Mouse (Mus musculus) C2C12 (cell line): ENCODE measurements at regions not wholly inside any gene's neighbourhood (a gene's known extent, or its start where the extent isn't known, plus 50 kb on each side); places are given as distances from the start of the nearest gene placed in this dataset.

ENCODE experiments used
- H3K27me3 ChIP-seq: one replicate; pipeline ENCODE4 v1.6.1; 2011; ENCODE audit not compliant: control insufficient read depth, insufficient read depth, insufficient read length
- H3K36me3 ChIP-seq: one replicate; pipeline ENCODE4 v1.6.1; 2011; ENCODE audit not compliant: control insufficient read depth, insufficient read depth
- H3K4me3 ChIP-seq: one replicate; pipeline ENCODE4 v1.5.1; 2011; ENCODE audit warnings: mild to moderate bottlenecking, control low read depth; ENCODE audit not compliant: poor library complexity, insufficient read depth, severe bottlenecking
- H3K79me2 ChIP-seq: one replicate; pipeline ENCODE4 v1.6.1; 2011; ENCODE audit not compliant: control insufficient read depth, insufficient read depth
- H3K79me3 ChIP-seq: one replicate; pipeline ENCODE4 v1.6.1; 2011; ENCODE audit warnings: low read depth, control low read depth
- H3ac ChIP-seq: one replicate; pipeline ENCODE3; 2011; ENCODE audit warnings: low read depth; ENCODE audit not compliant: control insufficient read depth, insufficient read length
- CEBPB ChIP-seq: IDR thresholded peaks from one replicate; pipeline ENCODE4 v1.6.1; 2011; ENCODE audit warnings: low read depth, mild to moderate bottlenecking, control low read depth, moderate library complexity
- CTCF ChIP-seq: IDR thresholded peaks from one replicate; pipeline ENCODE4 v1.5.1; 2011; ENCODE audit not compliant: control insufficient read depth, insufficient read depth, insufficient read length
- FOSL1 ChIP-seq: IDR thresholded peaks from one replicate; pipeline ENCODE4 v1.8.0; 2011; ENCODE audit warnings: mild to moderate bottlenecking, low read length; ENCODE audit not compliant: poor library complexity, insufficient read depth, severe bottlenecking
- MAX ChIP-seq: IDR thresholded peaks from one replicate; pipeline ENCODE4 v1.6.1; 2011; ENCODE audit warnings: mild to moderate bottlenecking, control low read depth
- MYOD1 ChIP-seq: IDR thresholded peaks from one replicate; pipeline ENCODE4 v1.6.1; 2011; ENCODE audit warnings: low read depth; ENCODE audit not compliant: control insufficient read depth, insufficient read length
- MYOG ChIP-seq: IDR thresholded peaks from one replicate; pipeline ENCODE4 v1.6.1; 2011; ENCODE audit not compliant: control insufficient read depth, insufficient read length; ENCODE audit errors: extremely low read depth
- USF1 ChIP-seq: IDR thresholded peaks from one replicate; pipeline ENCODE4 v1.6.1; 2011; ENCODE audit warnings: low read depth, mild to moderate bottlenecking, control low read depth, moderate library complexity

DNA sequence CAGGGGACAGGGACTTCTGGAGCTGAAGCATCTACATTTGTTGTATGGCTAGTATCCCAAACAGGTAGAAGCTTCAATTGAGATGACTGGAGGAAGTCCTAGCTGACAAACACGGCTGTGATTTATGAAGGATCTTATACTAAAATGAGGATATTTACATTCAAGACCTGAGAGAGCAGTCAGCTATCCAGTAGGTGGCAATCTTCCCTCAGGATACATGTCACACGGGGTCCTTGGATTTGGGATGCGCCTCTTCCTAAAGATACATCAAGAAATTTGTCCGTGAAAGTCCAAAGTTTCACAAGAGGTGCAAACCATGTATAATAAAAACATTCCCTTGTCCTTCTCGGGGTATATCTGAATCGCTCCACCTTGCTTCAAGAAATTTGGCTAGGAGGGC lies 577.8 kb upstream of the Itga1 start:
- no peaks in the 10 kb centered on the region for H3K79me2 ChIP-seq
- H3ac ChIP-seq, result no peak overlapping the region
- TF ChIP-seq MYOD1 (no peak), USF1 (no peak), CTCF (peak; percentile 22), MYOG (no peak), MAX (no peak), FOSL1 (no peak), CEBPB (no peak)
- H3K27me3 ChIP-seq, result no peaks in the 10 kb centered on the region
- H3K4me3 ChIP-seq, result no peak overlapping the region
- H3K36me3 ChIP-seq, result no peaks in the 10 kb centered on the region
- H3K79me3 ChIP-seq, result no peaks in the 10 kb centered on the region

DNA sequence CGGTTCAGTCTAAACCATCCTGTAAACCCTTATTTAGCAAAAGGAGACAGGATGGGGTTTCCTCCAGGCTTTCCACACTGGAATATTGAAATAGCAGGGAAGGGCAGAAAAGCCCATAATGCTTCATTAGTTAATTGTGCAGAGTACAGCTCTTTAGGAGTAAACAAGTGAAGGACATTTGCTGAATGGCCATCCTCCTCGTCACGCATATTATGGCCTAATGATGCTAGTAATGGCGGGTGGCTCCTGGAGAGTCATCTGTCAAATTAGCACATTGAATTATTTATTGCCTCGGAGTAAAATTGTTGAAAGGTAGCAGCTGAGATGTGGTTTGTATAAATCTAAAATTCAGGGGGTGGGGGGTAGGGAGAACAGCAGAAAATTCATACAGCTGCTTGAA lies 575.1 kb upstream of the Itga1 start:
- H3ac ChIP-seq, result no peak overlapping the region
- no peaks in the 10 kb centered on the region for H3K79me2 ChIP-seq
- H3K79me3 ChIP-seq, result no peaks in the 10 kb centered on the region
- H3K36me3 ChIP-seq, result no peaks in the 10 kb centered on the region
- TF ChIP-seq USF1 (no peak), CEBPB (no peak), MAX (no peak), FOSL1 (no peak), CTCF (no peak), MYOD1 (no peak), MYOG (no peak)
- H3K27me3 ChIP-seq, result no peaks in the 10 kb centered on the region
- no peak overlapping the region for H3K4me3 ChIP-seq

DNA sequence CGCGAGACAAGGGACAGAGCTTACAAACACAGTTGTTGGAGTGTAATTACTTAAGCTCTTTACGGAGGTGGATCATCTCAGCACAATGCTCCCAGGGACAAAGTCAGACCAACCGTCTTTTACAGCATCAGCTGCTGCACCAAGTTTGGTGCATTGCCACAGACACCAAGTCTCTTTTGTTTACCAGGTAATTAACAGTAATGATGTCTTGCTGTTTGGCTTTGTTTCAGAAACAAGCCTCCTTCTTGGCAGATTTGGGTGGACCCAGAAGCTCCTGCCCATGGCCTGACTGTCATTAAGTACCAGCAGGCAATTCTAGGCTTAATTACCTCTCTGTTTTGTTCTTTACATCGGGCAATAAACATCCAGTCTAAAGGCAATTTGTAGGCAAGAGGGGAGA lies 572.0 kb upstream of the Itga1 start:
- TF ChIP-seq CTCF, result no peak
- no peak for TF ChIP-seq MYOG
- TF ChIP-seq MYOD1, result no peak
- no peak for TF ChIP-seq FOSL1
- TF ChIP-seq MAX, result no peak
- no peak for TF ChIP-seq USF1
- TF ChIP-seq CEBPB, result no peak
- H3K4me3 ChIP-seq, result no peak overlapping the region
- no peak overlapping the region for H3ac ChIP-seq
- no peaks in the 10 kb centered on the region for H3K79me3 ChIP-seq
- no peaks in the 10 kb centered on the region for H3K79me2 ChIP-seq
- no peaks in the 10 kb centered on the region for H3K36me3 ChIP-seq
- no peaks in the 10 kb centered on the region for H3K27me3 ChIP-seq

DNA sequence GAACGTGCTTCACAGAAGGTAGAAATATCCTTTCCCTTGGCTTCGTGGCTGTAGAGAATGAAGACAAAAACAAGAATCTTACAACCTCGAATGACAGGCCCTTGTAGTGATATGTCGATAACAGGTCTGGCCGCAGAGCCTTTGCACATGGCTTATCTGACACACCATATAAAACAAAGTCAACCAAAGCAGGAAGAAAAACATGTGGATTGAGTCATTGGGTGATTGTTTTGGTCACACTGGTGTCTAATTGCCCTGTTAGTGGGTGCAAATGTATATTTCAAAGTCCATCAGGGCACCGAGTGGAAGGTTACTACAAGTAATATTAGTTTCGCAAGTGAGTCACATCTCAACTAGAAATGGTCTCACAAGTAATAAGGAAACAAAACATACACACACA lies 569.9 kb upstream of the Itga1 start:
- Histone ChIP-seq H3ac (no peak overlapping the region), H3K36me3 (no peaks in the 10 kb centered on the region), H3K79me2 (no peaks in the 10 kb centered on the region), H3K27me3 (no peaks in the 10 kb centered on the region), H3K79me3 (no peaks in the 10 kb centered on the region), H3K4me3 (no peak overlapping the region)
- TF ChIP-seq CTCF, result no peak
- TF ChIP-seq MYOG, result no peak
- no peak for TF ChIP-seq CEBPB
- no peak for TF ChIP-seq MYOD1

DNA sequence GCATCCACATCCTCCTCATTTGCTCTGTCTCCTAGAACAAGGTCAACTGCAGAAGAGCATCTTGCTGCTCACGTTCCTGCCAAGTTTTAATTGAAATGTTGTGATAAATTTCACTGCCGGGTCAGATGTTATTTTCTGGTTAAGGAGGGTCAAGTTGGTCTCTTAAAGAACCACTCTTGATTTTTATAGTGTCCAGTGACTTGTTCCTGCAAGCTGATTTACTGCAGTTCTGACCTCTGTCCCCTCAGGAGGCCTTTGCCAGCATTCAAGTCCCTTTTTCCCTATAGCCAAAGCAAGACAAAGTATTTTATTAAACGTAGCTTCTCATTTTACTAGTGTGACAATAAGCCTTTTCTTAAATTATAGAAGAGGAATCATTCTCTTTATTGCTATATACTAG lies 567.8 kb upstream of the Itga1 start:
- Histone ChIP-seq H3K79me2 (no peaks in the 10 kb centered on the region), H3K79me3 (no peaks in the 10 kb centered on the region), H3K27me3 (no peaks in the 10 kb centered on the region), H3K36me3 (no peaks in the 10 kb centered on the region), H3K4me3 (no peak overlapping the region), H3ac (no peak overlapping the region)
- TF ChIP-seq CEBPB (no peak), MAX (no peak), MYOG (no peak), MYOD1 (no peak), FOSL1 (no peak), CTCF (no peak), USF1 (no peak)

DNA sequence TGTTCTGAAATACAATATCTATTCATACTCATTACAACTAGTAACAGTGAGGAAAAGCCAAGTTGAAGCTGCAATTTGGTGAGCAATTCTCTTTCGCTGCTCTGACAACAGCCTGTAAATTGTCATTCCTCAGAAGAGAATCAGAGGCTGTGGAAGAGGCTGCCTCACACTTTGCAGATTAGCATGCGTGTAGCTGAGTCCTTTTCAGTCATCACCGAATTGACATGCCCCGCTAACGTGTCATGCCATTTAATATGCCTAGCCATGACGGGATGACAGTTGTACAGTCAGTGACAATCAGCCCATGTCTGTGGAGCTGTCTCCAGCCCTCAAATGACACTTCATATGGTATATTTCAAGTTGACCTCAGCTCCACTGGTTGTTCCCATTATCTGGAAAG lies 553.4 kb upstream of the Itga1 start:
- TF ChIP-seq MAX, result no peak
- TF ChIP-seq MYOD1, result no peak
- TF ChIP-seq USF1, result no peak
- no peak for TF ChIP-seq FOSL1
- no peak for TF ChIP-seq MYOG
- TF ChIP-seq CEBPB, result no peak
- TF ChIP-seq CTCF, result no peak
- Histone ChIP-seq H3K4me3 (no peak overlapping the region), H3K27me3 (no peaks in the 10 kb centered on the region), H3K79me2 (no peaks in the 10 kb centered on the region), H3K36me3 (no peaks in the 10 kb centered on the region), H3ac (no peak overlapping the region), H3K79me3 (no peaks in the 10 kb centered on the region)
